Comparison of ENCODE assay signal across 8 mouse cellular contexts in the genomic region with DNA sequence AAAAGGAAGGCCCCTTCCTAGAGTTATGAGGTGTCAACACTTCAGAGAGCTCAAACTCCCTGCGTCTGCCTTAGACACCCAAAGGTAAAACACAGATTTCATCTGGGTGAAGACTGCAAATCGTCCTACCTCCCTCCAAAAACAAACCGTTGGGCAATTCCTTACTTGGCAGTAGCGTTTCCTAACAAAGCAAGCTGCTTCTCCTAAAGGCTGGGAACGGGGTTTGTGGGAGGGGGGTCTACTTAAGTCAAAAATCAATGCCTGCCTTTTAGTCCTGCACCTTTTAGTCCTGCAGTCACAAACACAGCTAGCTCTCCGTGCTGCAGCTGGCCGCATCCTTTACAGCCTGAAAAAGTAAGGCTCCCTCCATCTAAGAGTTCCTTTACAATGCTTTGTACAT. TPM values are rescaled to one million over a fixed set of nuclear protein-coding genes. Genes with fewer than 3 reads are reported as not detected.
A peak's percentile ranks its signal among the peaks of the same experiment; 100 is the strongest.
DNase-seq lines count a peak whose midpoint lies in the region; ATAC-seq and TF ChIP-seq lines count a peak whose summit lies in the region.

No protein-coding gene starts in this region.

- peak overlapping the region; percentile 79 for H3K4me2 ChIP-seq in embryonic facial prominence, embryonic 13.5 days
- H3K4me2 ChIP-seq in intestine, embryonic 15.5 days (replicated peaks): peak overlapping the region; percentile 93
- H3K4me2 ChIP-seq in neural tube, embryonic 14.5 days (ENCODE audit: low read depth, low read length): peak overlapping the region; percentile 75

- H3K9ac ChIP-seq in embryonic facial prominence, embryonic 13.5 days: peak overlapping the region; percentile 88
- peak overlapping the region; percentile 78 for H3K9ac ChIP-seq in intestine, embryonic 15.5 days
- peak overlapping the region; percentile 87 for H3K9ac ChIP-seq in neural tube, embryonic 14.5 days (replicated peaks; ENCODE audit: low read depth, low read length)

- peaks cover 14% of the 10 kb centered on the region; the same call in 1 of the 2 replicates for H3K4me1 ChIP-seq in embryonic facial prominence, embryonic 13.5 days
- H3K4me1 ChIP-seq in intestine, embryonic 15.5 days (replicated peaks): peaks cover 4% of the 10 kb centered on the region; the same call in 1 of the 2 replicates
- H3K4me1 ChIP-seq in neural tube, embryonic 14.5 days (ENCODE audit: control insufficient read depth, insufficient read depth, low read length): peaks cover 12% of the 10 kb centered on the region; the same call in 1 of the 2 replicates

- TF ChIP-seq CTCF in layer of hippocampus, adult 2 months (conservative IDR thresholded peaks at IDR 0.05): no peak

- no peaks in the 10 kb centered on the region for H3K36me3 ChIP-seq in embryonic facial prominence, embryonic 13.5 days
- no peaks in the 10 kb centered on the region for H3K36me3 ChIP-seq in intestine, embryonic 15.5 days
- H3K36me3 ChIP-seq in neural tube, embryonic 14.5 days (ENCODE audit: control insufficient read depth, insufficient read depth, low read length): no peaks in the 10 kb centered on the region

- 11% methylated on average over 7 of the region's 7 CpGs for WGBS in embryonic facial prominence, embryonic 13.5 days
- 26% methylated on average over 7 of the region's 7 CpGs for WGBS in intestine, embryonic 15.5 days
- WGBS in neural tube, embryonic 14.5 days: 5% methylated on average over 7 of the region's 7 CpGs

- DNase-seq in layer of hippocampus, adult 2 months (ENCODE audit: low spot score in 2 of 2): no peak
- DNase-seq in layer of hippocampus, adult 8-10 months (ENCODE audit: low spot score in 2 of 2): no peak
- no peak for DNase-seq in layer of hippocampus, postnatal 25 days (ENCODE audit: extremely low spot score in 1 of 2, low spot score in 1 of 2)
- DNase-seq in urinary bladder, postnatal 36 days (ENCODE audit: low spot score in 2 of 2): no peak
- no peak for DNase-seq in layer of hippocampus, adult 9-10 months (ENCODE audit: low spot score)

- peak overlapping the region; percentile 88 for H3K4me3 ChIP-seq in layer of hippocampus, adult 2 months
- peak overlapping the region; percentile 72 for H3K4me3 ChIP-seq in embryonic facial prominence, embryonic 13.5 days
- H3K4me3 ChIP-seq in intestine, embryonic 15.5 days (replicated peaks): peak overlapping the region; percentile 71
- peak overlapping the region; percentile 76 for H3K4me3 ChIP-seq in neural tube, embryonic 14.5 days (ENCODE audit: low read depth, low read length)

- H3K9me3 ChIP-seq in embryonic facial prominence, embryonic 13.5 days: no peaks in the 10 kb centered on the region
- H3K9me3 ChIP-seq in intestine, embryonic 15.5 days: no peaks in the 10 kb centered on the region
- no peaks in the 10 kb centered on the region for H3K9me3 ChIP-seq in neural tube, embryonic 14.5 days (ENCODE audit: control insufficient read depth, low read length)

- H3K27me3 ChIP-seq in embryonic facial prominence, embryonic 13.5 days: no peaks in the 10 kb centered on the region
- no peaks in the 10 kb centered on the region for H3K27me3 ChIP-seq in intestine, embryonic 15.5 days (replicated peaks)
- no peaks in the 10 kb centered on the region for H3K27me3 ChIP-seq in neural tube, embryonic 14.5 days (ENCODE audit: control insufficient read depth, insufficient read depth, low read length)

- ATAC-seq in embryonic facial prominence, embryonic 13.5 days (ENCODE audit: insufficient number of reproducible peaks, insufficient read depth, low FRiP score, low TSS enrichment, low read depth): no peak
- peak; percentile 24; the same call in 1 of the 2 replicates for ATAC-seq in intestine, embryonic 15.5 days
- ATAC-seq in neural tube, embryonic 14.5 days (ENCODE audit: low read depth): 0 out of 2 replicates have a peak, but pooled peaks have one; percentile 6

- H3K27ac ChIP-seq in layer of hippocampus, adult 2 months: peak overlapping the region; percentile 94
- H3K27ac ChIP-seq in embryonic facial prominence, embryonic 13.5 days: no peak overlapping the region
- peak overlapping the region; percentile 71 for H3K27ac ChIP-seq in intestine, embryonic 15.5 days
- peak overlapping the region; percentile 70; the same call in 1 of the 2 replicates for H3K27ac ChIP-seq in neural tube, embryonic 14.5 days (ENCODE audit: low read depth, low read length)

RNA-seq across cellular contexts. Expression of gene B3galnt1, which starts 0.9 kb away (rescaled TPM):
- 10 to 100 TPM; 42.0 to 43.9 TPM for total RNA-seq in layer of hippocampus, adult 2 months (2021)
- 10 to 100 TPM; 41.6 to 44.5 (median 42.1) TPM for total RNA-seq in layer of hippocampus, adult 8-10 months (2022)
- 32.4 and 35.8 TPM in 2 replicates for polyA plus RNA-seq in embryonic facial prominence, embryonic 13.5 days (2015; fragmentation: Nextera tagmentation; extraction: Ambion mirVana)
- 26.6 and 33.2 TPM in 2 replicates for polyA plus RNA-seq in intestine, embryonic 15.5 days (2015; fragmentation: Nextera tagmentation; extraction: Ambion mirVana)
- polyA plus RNA-seq in neural tube, embryonic 14.5 days (2014; fragmentation: Nextera tagmentation; extraction: Ambion mirVana): 109 and 114 TPM in 2 replicates
- 10 to 100 TPM; 43.9 to 44.7 TPM for total RNA-seq in layer of hippocampus, postnatal 25 days (2021)
